Mouse (Mus musculus): ENCODE data around the gene Ncl. TPM values are rescaled to one million over a fixed set of nuclear protein-coding genes. Genes with fewer than 3 reads are reported as not detected.
A peak's percentile ranks its signal among the peaks of the same experiment; 100 is the strongest.

Ncl gene
- total and polyA plus RNA-seq, 3 experiments: 246 to 1,708 (median 370) TPM

DNA sequence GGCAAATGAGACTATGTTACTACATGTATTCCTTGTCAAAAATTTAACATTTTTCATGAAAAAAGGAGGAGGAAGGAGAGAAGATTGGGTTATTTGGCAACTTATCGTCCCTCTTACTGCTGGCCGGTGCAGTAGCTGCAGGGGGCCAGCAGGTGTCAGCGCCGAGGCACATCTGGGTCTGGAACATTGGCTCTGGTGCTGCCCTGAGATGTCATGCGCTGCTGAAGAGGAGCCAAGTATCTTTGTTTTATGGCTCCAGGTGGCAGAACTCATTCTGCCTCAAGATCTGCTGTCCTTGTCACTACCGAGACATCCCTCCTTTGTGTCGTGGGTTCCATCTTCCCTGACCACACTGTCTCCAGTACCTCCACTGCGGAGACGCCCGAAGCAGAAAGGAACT is 12.8 kb upstream of the Ncl start:
- Histone ChIP-seq H3K79me2 (ENCODE audit: control insufficient read depth, insufficient read depth, low read length, poor library complexity) (no peaks in the 10 kb centered on the region), H3K9ac (ENCODE audit: control insufficient read depth, low read depth, low read length, poor library complexity, severe bottlenecking) (no peak overlapping the region), H3K9me3 (replicated peaks; ENCODE audit: insufficient read depth, low read length) (no peaks in the 10 kb centered on the region), H3K27me3 (ENCODE audit: control insufficient read depth in 1 of 2, insufficient read depth in 2 of 2, low read length in 2 of 2) (no peaks in the 10 kb centered on the region), H3K4me1 (ENCODE audit: control insufficient read depth in 1 of 2, insufficient read depth in 2 of 2, low read length in 2 of 2) (no peaks in the 10 kb centered on the region), H3K4me3 (ENCODE audit: control insufficient read depth in 1 of 2, insufficient read depth in 1 of 2, low read depth in 2 of 2, low read length in 2 of 2) (no peak overlapping the region), H3K36me3 (ENCODE audit: control insufficient read depth in 1 of 2, insufficient read depth in 2 of 2, low read length in 2 of 2) (no peaks in the 10 kb centered on the region), H3K27ac (ENCODE audit: control insufficient read depth, low read depth, low read length) (no peak overlapping the region)
- TF ChIP-seq RAD21 (IDR thresholded peaks at IDR 0.05; ENCODE audit: low read depth, low read length): peak; percentile 63
- no peak for TF ChIP-seq BHLHE40 (IDR thresholded peaks at IDR 0.05; ENCODE audit: borderline replicate concordance, low read depth, low read length)
- TF ChIP-seq CTCF (IDR thresholded peaks at IDR 0.05 in 2 of 3, conservative IDR thresholded peaks at IDR 0.05 in 1 of 3; ENCODE audit: control insufficient read depth in 1 of 3, insufficient read depth in 1 of 3, low read depth in 2 of 3, low read length in 3 of 3, poor library complexity in 1 of 3, severe bottlenecking in 1 of 3): peak; percentile 85 to 89 (median 88)
- no peak for TF ChIP-seq MXI1 (IDR thresholded peaks at IDR 0.05; ENCODE audit: low read depth, low read length)
- TF ChIP-seq SMC3 (IDR thresholded peaks at IDR 0.05; ENCODE audit: low read depth, low read length): peak; percentile 86
- TF ChIP-seq USF1 (IDR thresholded peaks at IDR 0.05; ENCODE audit: low read depth, low read length): no peak
- no peak for TF ChIP-seq GABPA (IDR thresholded peaks at IDR 0.05; ENCODE audit: low read depth, low read length)
- no peak for TF ChIP-seq NELFE (IDR thresholded peaks at IDR 0.05; ENCODE audit: low read depth, low read length)
- TF ChIP-seq ZC3H11A (IDR thresholded peaks at IDR 0.05; ENCODE audit: low read depth, low read length): peak; percentile 23; the same call in 1 of the 2 replicates
- DNase-seq (ENCODE audit: low read depth, low spot score): peak; percentile 70

- H3K36me3 ChIP-seq (ENCODE audit: control insufficient read depth in 1 of 2, insufficient read depth in 2 of 2, low read length in 2 of 2): 0 out of 4 replicates have a peak, but pooled peaks cover 0 to 1% of the 10 kb centered on the region in 2 experiments
- DNase-seq (ENCODE audit: low read depth, low spot score): no peak
- H3K27me3 ChIP-seq (ENCODE audit: control insufficient read depth in 1 of 2, insufficient read depth in 2 of 2, low read length in 2 of 2): no peaks in the 10 kb centered on the region
- H3K4me1 ChIP-seq (ENCODE audit: control insufficient read depth in 1 of 2, insufficient read depth in 2 of 2, low read length in 2 of 2): no peaks in the 10 kb centered on the region; a peak in 1 of 4 replicates
- no peak overlapping the region for H3K4me3 ChIP-seq (ENCODE audit: control insufficient read depth in 1 of 2, insufficient read depth in 1 of 2, low read depth in 2 of 2, low read length in 2 of 2)
- H3K9ac ChIP-seq (ENCODE audit: control insufficient read depth, low read depth, low read length, poor library complexity, severe bottlenecking): no peak overlapping the region
- H3K9me3 ChIP-seq (replicated peaks; ENCODE audit: insufficient read depth, low read length): no peaks in the 10 kb centered on the region
- H3K27ac ChIP-seq (ENCODE audit: control insufficient read depth, low read depth, low read length): no peak overlapping the region
- TF ChIP-seq UBTF (IDR thresholded peaks at IDR 0.05; ENCODE audit: borderline replicate concordance, insufficient read depth, low read depth, low read length): no peak
- TF ChIP-seq POLR2AphosphoS5 (IDR thresholded peaks at IDR 0.05; ENCODE audit: borderline replicate concordance, low read depth, low read length): no peak
- TF ChIP-seq MYC (IDR thresholded peaks at IDR 0.05; ENCODE audit: low read depth, low read length): no peak
- TF ChIP-seq CHD1 (IDR thresholded peaks at IDR 0.05; ENCODE audit: low read depth, low read length): no peak
- no peak for TF ChIP-seq E2F4 (IDR thresholded peaks at IDR 0.05; ENCODE audit: borderline replicate concordance, low read depth, low read length)
- no peak for TF ChIP-seq MYB (IDR thresholded peaks at IDR 0.05; ENCODE audit: low read depth, low read length)
- TF ChIP-seq USF1 (IDR thresholded peaks at IDR 0.05; ENCODE audit: low read depth, low read length): no peak
- TF ChIP-seq TCF12 (IDR thresholded peaks at IDR 0.05; ENCODE audit: low read depth, low read length): no peak
- TF ChIP-seq MAZ (IDR thresholded peaks at IDR 0.05; ENCODE audit: low read depth, low read length): no peak
- no peak for TF ChIP-seq KAT2A (conservative IDR thresholded peaks at IDR 0.05; ENCODE audit: low read depth, low read length)
- TF ChIP-seq ELF1 (IDR thresholded peaks at IDR 0.05; ENCODE audit: low read depth, low read length): no peak
- TF ChIP-seq CTCF (IDR thresholded peaks at IDR 0.05 in 2 of 3, conservative IDR thresholded peaks at IDR 0.05 in 1 of 3; ENCODE audit: control insufficient read depth in 1 of 3, insufficient read depth in 1 of 3, low read depth in 2 of 3, low read length in 3 of 3, poor library complexity in 1 of 3, severe bottlenecking in 1 of 3): no peak
- TF ChIP-seq POLR2A (IDR thresholded peaks at IDR 0.05; ENCODE audit: control insufficient read depth in 1 of 2, insufficient read depth in 1 of 2, low read depth in 1 of 2, low read length in 2 of 2, poor library complexity in 1 of 2): no peak
- TF ChIP-seq MAX (IDR thresholded peaks at IDR 0.05; ENCODE audit: low read length): no peak
- no peak for TF ChIP-seq SIN3A (IDR thresholded peaks at IDR 0.05; ENCODE audit: low read length)
- no peak for TF ChIP-seq TBP (IDR thresholded peaks at IDR 0.05; ENCODE audit: low read depth, low read length)
- TF ChIP-seq BHLHE40 (IDR thresholded peaks at IDR 0.05; ENCODE audit: borderline replicate concordance, low read depth, low read length): no peak
- TF ChIP-seq ZC3H11A (IDR thresholded peaks at IDR 0.05; ENCODE audit: low read depth, low read length): no peak
- no peaks in the 10 kb centered on the region for H3K79me2 ChIP-seq (ENCODE audit: control insufficient read depth, insufficient read depth, low read length, poor library complexity)
These were observed 8.9 kb upstream of the Ncl start for GRCm38 (mm10) chr1:86368086-86368485.
